Mouse (Mus musculus): ENCODE data around the gene Tufm.

- TF ChIP-seq POLR2A (IDR thresholded peaks at IDR 0.05; ENCODE audit: low read depth, low read length) (no peak), CTCF (IDR thresholded peaks at IDR 0.05; ENCODE audit: borderline replicate concordance, insufficient read depth, low read length) (no peak)
Observed at GRCm38 (mm10) chr7:126456382-126457266, 30.5 kb upstream of the Tufm start.
